Mouse (Mus musculus) G1E (cell line): ENCODE measurements around the gene Vapa.

Experiments used
- CTCF ChIP-seq: IDR thresholded peaks from 2 replicates; pipeline ENCODE4 v1.5.1; 2012; ENCODE audit warnings: low read depth, low read length, inconsistent platforms, mixed read lengths
- GATA1 ChIP-seq: IDR thresholded peaks from 2 replicates; pipeline ENCODE4 v1.6.1; 2012; ENCODE audit warnings: borderline replicate concordance, low read length, inconsistent platforms, mixed read lengths
- GATA2 ChIP-seq: IDR thresholded peaks from 2 replicates; pipeline ENCODE4 v1.6.1; 2012; ENCODE audit warnings: low read depth, low read length, inconsistent platforms, borderline replicate concordance
- TAL1 ChIP-seq: conservative IDR thresholded peaks from 2 replicates; pipeline ENCODE4 v1.6.1; 2012; ENCODE audit warnings: low read depth, low read length, inconsistent platforms, mixed read lengths

GRCm38 (mm10) chr17:65649175-65649493, 35.8 kb upstream of the Vapa start:
- TF ChIP-seq CTCF (no peak), GATA2 (no peak), GATA1 (no peak), TAL1 (no peak)
